Mouse (Mus musculus) stomach, postnatal 0 days (tissue): Measurements from ENCODE around the gene Serinc3.

ENCODE experiments used
- CTCF ChIP-seq: IDR thresholded peaks from 2 replicates; pipeline ENCODE4 v1.5.1; 2016; ENCODE audit warnings: antibody characterized with exemption, low read depth, mild to moderate bottlenecking, moderate library complexity
- EP300 ChIP-seq: optimal IDR thresholded peaks from 2 replicates; pipeline ENCODE3; 2016; ENCODE audit warnings: antibody characterized with exemption

GRCm38 (mm10) chr2:163586384-163587261 is 58.3 kb downstream of the Serinc3 start:
- no peak for TF ChIP-seq EP300
- TF ChIP-seq CTCF = peak; percentile 83
